Mouse (Mus musculus) midbrain, embryonic 13.5 days (tissue): ENCODE measurements around the gene Tmem108. TPM values are rescaled to one million over a fixed set of nuclear protein-coding genes. Genes with fewer than 3 reads are reported as not detected.
A peak's percentile ranks its signal among the peaks of the same experiment; 100 is the strongest.

ENCODE experiments used
- ATAC-seq: fragments of 200-750 bp; cut with Nextera tagmentation; 2 replicates; pipeline ENCODE4 v1.8.0; 2017; ENCODE audit warnings: mild to moderate bottlenecking, moderate TSS enrichment, moderate library complexity
- H3K27ac ChIP-seq: fragments of 300-500 bp; sonication (generic); 2 replicates; pipeline ENCODE4 v1.5.1; 2015; ENCODE audit warnings: inconsistent platforms, mild to moderate bottlenecking, moderate library complexity
- H3K27me3 ChIP-seq: fragments of 300-500 bp; sonication (generic); 2 replicates; pipeline ENCODE4 v1.6.1; 2015; ENCODE audit warnings: mild to moderate bottlenecking, inconsistent platforms
- H3K36me3 ChIP-seq: fragments of 300-500 bp; sonication (generic); 2 replicates; pipeline ENCODE4 v1.6.1; 2015; ENCODE audit warnings: mild to moderate bottlenecking, inconsistent platforms
- H3K4me1 ChIP-seq: fragments of 300-500 bp; sonication (generic); replicated peaks from 2 replicates; pipeline ENCODE4 v1.6.1; 2015; ENCODE audit warnings: inconsistent platforms
- H3K4me2 ChIP-seq: fragments of 300-500 bp; sonication (generic); replicated peaks from 2 replicates; pipeline ENCODE4 v1.6.1; 2015; ENCODE audit warnings: moderate library complexity, mild to moderate bottlenecking, inconsistent platforms
- H3K4me3 ChIP-seq: fragments of 300-500 bp; sonication (generic); replicated peaks from 2 replicates; pipeline ENCODE4 v1.5.1; 2015; ENCODE audit warnings: mild to moderate bottlenecking, inconsistent platforms
- H3K9ac ChIP-seq: fragments of 300-500 bp; sonication (generic); replicated peaks from 2 replicates; pipeline ENCODE4 v1.6.1; 2015; ENCODE audit warnings: mild to moderate bottlenecking, inconsistent platforms
- H3K9me3 ChIP-seq: fragments of 300-500 bp; sonication (generic); 2 replicates; pipeline ENCODE4 v1.6.1; 2016; ENCODE audit warnings: mild to moderate bottlenecking, inconsistent platforms
- WGBS: fragments of 180-500 bp; shearing (Covaris S2); methylation state at CpG from one replicate; pipeline ENCODE4 v1.1.7; 2015; 5-methylcytosine and 5-hydroxymethylcytosine counted together
- polyA plus RNA-seq: library from polyadenylated mRNA; unstranded; fragments of >200 nt; fragmentation: Nextera tagmentation; extraction: Ambion mirVana; gene quantifications from 2 replicates; pipeline ENCODE4 v1.2.1, GENCODE M21; 2015

Gene Tmem108
- polyA plus RNA-seq, 1 experiment from 2014 or later: 23.4 TPM

GRCm38 (mm10) chr9:103701448-103701847, 60.2 kb downstream of the Tmem108 start:
- no peak for ATAC-seq
- H3K9me3 ChIP-seq: no peaks in the 10 kb centered on the region
- no peak overlapping the region for H3K4me3 ChIP-seq
- H3K27ac ChIP-seq: 0 out of 2 replicates have a peak overlapping the region, but pooled peaks have one; percentile 9
- H3K9ac ChIP-seq: no peak overlapping the region
- H3K4me1 ChIP-seq: peaks cover 16% of the 10 kb centered on the region
- WGBS: 59% methylated on average over 4 of the region's 4 CpGs
- no peak overlapping the region for H3K4me2 ChIP-seq
- no peaks in the 10 kb centered on the region; the same call in 1 of the 2 replicates for H3K36me3 ChIP-seq
- no peaks in the 10 kb centered on the region for H3K27me3 ChIP-seq

- Histone ChIP-seq H3K36me3 (no peaks in the 10 kb centered on the region), H3K27me3 (no peaks in the 10 kb centered on the region), H3K27ac (no peak overlapping the region), H3K4me3 (no peak overlapping the region), H3K4me1 (peaks cover 16% of the 10 kb centered on the region), H3K9ac (no peak overlapping the region), H3K4me2 (no peak overlapping the region), H3K9me3 (no peaks in the 10 kb centered on the region)
- ATAC-seq: no peak
- 84% methylated on average over 1 of the region's 1 CpGs for WGBS
Observed at GRCm38 (mm10) chr9:103700240-103700639, 61.4 kb downstream of the Tmem108 start.

- Histone ChIP-seq H3K9ac (no peak overlapping the region), H3K9me3 (no peaks in the 10 kb centered on the region), H3K4me2 (no peak overlapping the region), H3K4me1 (peaks cover 23% of the 10 kb centered on the region), H3K36me3 (no peaks in the 10 kb centered on the region), H3K4me3 (no peak overlapping the region), H3K27ac (peak overlapping the region; percentile 41), H3K27me3 (no peaks in the 10 kb centered on the region)
- WGBS: 64% methylated on average over 6 of the region's 6 CpGs
- 0 out of 2 replicates have a peak, but pooled peaks have one; percentile 37 for ATAC-seq
Observed at GRCm38 (mm10) chr9:103696967-103697366, 64.7 kb downstream of the Tmem108 start.

DNA sequence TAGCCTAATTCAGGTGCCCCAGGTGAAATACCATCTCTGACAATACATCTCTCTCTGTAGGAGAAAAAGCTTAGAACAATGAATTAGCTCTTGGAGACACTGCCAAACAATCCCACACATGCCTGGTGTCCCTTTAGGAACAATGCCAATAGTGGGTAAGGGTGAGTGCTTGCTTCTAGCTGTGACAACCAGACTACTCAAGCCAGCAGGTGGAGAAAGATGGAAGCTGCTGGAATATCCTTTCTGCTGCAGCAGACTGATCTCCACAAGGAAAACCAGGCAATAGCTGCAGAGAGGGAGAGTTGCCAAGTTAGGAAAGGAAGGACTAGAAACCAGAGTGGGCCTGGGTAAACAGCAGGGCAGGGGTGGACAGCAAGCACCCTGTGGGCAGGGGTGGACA, 67.8 kb downstream of the Tmem108 start:
- Histone ChIP-seq H3K4me1 (peaks cover 17% of the 10 kb centered on the region; the same call in 1 of the 2 replicates), H3K36me3 (no peaks in the 10 kb centered on the region), H3K4me2 (no peak overlapping the region), H3K27me3 (no peaks in the 10 kb centered on the region), H3K9me3 (no peaks in the 10 kb centered on the region), H3K4me3 (no peak overlapping the region), H3K27ac (no peak overlapping the region), H3K9ac (no peak overlapping the region)
- no peak for ATAC-seq

- no peak for ATAC-seq
- Histone ChIP-seq H3K27ac (no peak overlapping the region), H3K36me3 (no peaks in the 10 kb centered on the region), H3K4me1 (peaks cover 18% of the 10 kb centered on the region), H3K9me3 (no peaks in the 10 kb centered on the region), H3K4me2 (no peak overlapping the region), H3K9ac (no peak overlapping the region), H3K4me3 (no peak overlapping the region), H3K27me3 (no peaks in the 10 kb centered on the region)
- WGBS: 79% methylated on average over 4 of the region's 4 CpGs
Observed at GRCm38 (mm10) chr9:103692699-103693098, 68.9 kb downstream of the Tmem108 start.

GRCm38 (mm10) chr9:103691847-103692246, 69.8 kb downstream of the Tmem108 start:
- no peak for ATAC-seq
- no peak overlapping the region for H3K27ac ChIP-seq

GRCm38 (mm10) chr9:103690446-103690845, 71.2 kb downstream of the Tmem108 start:
- ATAC-seq: no peak
- 0 out of 2 replicates have a peak, but pooled peaks cover 2% of the 10 kb centered on the region for H3K27me3 ChIP-seq
- 69% methylated on average over 3 of the region's 3 CpGs for WGBS
- no peak overlapping the region for H3K4me3 ChIP-seq
- H3K4me2 ChIP-seq: no peak overlapping the region
- no peak overlapping the region for H3K27ac ChIP-seq
- no peak overlapping the region for H3K9ac ChIP-seq
- peaks cover 21% of the 10 kb centered on the region for H3K4me1 ChIP-seq
- H3K9me3 ChIP-seq: no peaks in the 10 kb centered on the region
- no peaks in the 10 kb centered on the region for H3K36me3 ChIP-seq

More at GRCm38 (mm10) chr9:103691847-103692246, 69.8 kb downstream of the Tmem108 start:
- peaks cover 19% of the 10 kb centered on the region for H3K4me1 ChIP-seq
- no peak overlapping the region for H3K4me2 ChIP-seq
- no peaks in the 10 kb centered on the region for H3K36me3 ChIP-seq
- H3K9ac ChIP-seq: no peak overlapping the region
- H3K27me3 ChIP-seq: 0 out of 2 replicates have a peak, but pooled peaks cover 2% of the 10 kb centered on the region
- no peaks in the 10 kb centered on the region for H3K9me3 ChIP-seq
- WGBS: 88% methylated on average over 9 of the region's 9 CpGs
- no peak overlapping the region for H3K4me3 ChIP-seq

DNA sequence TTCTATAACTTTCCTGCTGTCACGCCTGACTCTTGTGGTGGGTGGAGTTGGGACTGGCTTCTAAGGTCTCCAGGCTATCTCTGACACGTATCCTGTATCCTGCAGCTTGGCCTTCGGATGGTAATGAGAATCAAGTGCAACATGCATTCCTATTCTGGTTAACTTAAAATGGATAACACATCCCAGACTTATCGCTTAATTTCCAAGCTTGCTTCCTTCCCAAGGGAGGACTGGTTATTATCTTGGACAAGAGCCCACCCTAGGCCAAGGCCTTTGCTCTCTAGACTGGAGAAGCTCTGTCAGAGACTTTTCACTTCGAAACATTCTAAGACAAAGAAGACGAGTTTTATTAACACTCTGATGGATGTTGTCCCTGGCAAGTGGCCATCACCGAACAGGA, 71.9 kb downstream of the Tmem108 start:
- Histone ChIP-seq H3K27ac (no peak overlapping the region), H3K9me3 (no peaks in the 10 kb centered on the region), H3K4me3 (no peak overlapping the region), H3K9ac (no peak overlapping the region), H3K4me2 (no peak overlapping the region), H3K36me3 (no peaks in the 10 kb centered on the region), H3K27me3 (0 out of 2 replicates have a peak, but pooled peaks cover 2% of the 10 kb centered on the region), H3K4me1 (peaks cover 21% of the 10 kb centered on the region)
- WGBS: 81% methylated on average over 7 of the region's 7 CpGs
- ATAC-seq: no peak

GRCm38 (mm10) chr9:103689006-103689405, 72.6 kb downstream of the Tmem108 start:
- WGBS: 89% methylated on average over 10 of the region's 10 CpGs

GRCm38 (mm10) chr9:103687130-103687529, 74.5 kb downstream of the Tmem108 start:
- Histone ChIP-seq H3K27me3 (0 out of 2 replicates have a peak, but pooled peaks cover 2% of the 10 kb centered on the region), H3K9ac (no peak overlapping the region), H3K36me3 (no peaks in the 10 kb centered on the region), H3K9me3 (no peaks in the 10 kb centered on the region), H3K27ac (no peak overlapping the region), H3K4me1 (peaks cover 13% of the 10 kb centered on the region), H3K4me3 (no peak overlapping the region), H3K4me2 (no peak overlapping the region)
- ATAC-seq: peak; percentile 50; the same call in 1 of the 2 replicates
- 22% methylated on average over 6 of the region's 6 CpGs for WGBS

More at GRCm38 (mm10) chr9:103689006-103689405, 72.6 kb downstream of the Tmem108 start:
- H3K4me1 ChIP-seq: peaks cover 21% of the 10 kb centered on the region
- 0 out of 2 replicates have a peak, but pooled peaks cover 2% of the 10 kb centered on the region for H3K27me3 ChIP-seq
- H3K36me3 ChIP-seq: no peaks in the 10 kb centered on the region
- no peak for ATAC-seq
- H3K27ac ChIP-seq: no peak overlapping the region
- H3K9ac ChIP-seq: no peak overlapping the region
- no peak overlapping the region for H3K4me2 ChIP-seq
- no peak overlapping the region for H3K4me3 ChIP-seq
- H3K9me3 ChIP-seq: no peaks in the 10 kb centered on the region

GRCm38 (mm10) chr9:103681741-103682330, 79.8 kb downstream of the Tmem108 start:
- Histone ChIP-seq H3K9ac (no peak overlapping the region), H3K4me3 (no peak overlapping the region), H3K36me3 (no peaks in the 10 kb centered on the region), H3K9me3 (no peaks in the 10 kb centered on the region), H3K4me2 (no peak overlapping the region), H3K27me3 (no peaks in the 10 kb centered on the region), H3K4me1 (peaks cover 15% of the 10 kb centered on the region), H3K27ac (no peak overlapping the region)
- ATAC-seq: no peak
- 70% methylated on average over 4 of the region's 4 CpGs for WGBS

GRCm38 (mm10) chr9:103679234-103679633, 82.4 kb downstream of the Tmem108 start:
- H3K4me3 ChIP-seq: no peak overlapping the region
- no peak for ATAC-seq
- H3K4me1 ChIP-seq: peaks cover 11% of the 10 kb centered on the region
- H3K27ac ChIP-seq: no peak overlapping the region
- H3K9me3 ChIP-seq: no peaks in the 10 kb centered on the region
- H3K9ac ChIP-seq: no peak overlapping the region
- H3K27me3 ChIP-seq: no peaks in the 10 kb centered on the region
- 30% methylated on average over 2 of the region's 2 CpGs for WGBS
- no peak overlapping the region for H3K4me2 ChIP-seq
- H3K36me3 ChIP-seq: no peaks in the 10 kb centered on the region
